Mouse (Mus musculus) liver, embryonic 14.5 days (tissue): ENCODE measurements at regions not wholly inside any gene's neighbourhood (a gene's known extent, or its start where the extent isn't known, plus 50 kb on each side); places are given as distances from the start of the nearest gene placed in this dataset.

Experiments
- ATAC-seq: fragments of 200-750 bp; cut with Nextera tagmentation; 2 replicates; pipeline ENCODE4 v1.8.0; 2017; ENCODE audit warnings: moderate number of reproducible peaks, mild to moderate bottlenecking, moderate library complexity; ENCODE audit not compliant: insufficient read depth
- DNase-seq, 3 experiments: peaks; one replicate each; pipeline ENCODE4 v3.0.0-alpha.2; 2012 to 2013; ENCODE audit warnings: low read depth in 3 of 3, low spot score in 3 of 3
- H3K27ac ChIP-seq: fragments of 300-500 bp; sonication (generic); 2 replicates; pipeline ENCODE4 v1.5.1; 2014; ENCODE audit warnings: moderate library complexity, mild to moderate bottlenecking, control low read depth, inconsistent platforms
- H3K27me3 ChIP-seq: fragments of 300-500 bp; sonication (generic); 2 replicates; pipeline ENCODE4 v1.6.1; 2014; ENCODE audit warnings: mild to moderate bottlenecking, low read length, moderate library complexity; ENCODE audit not compliant: control insufficient read depth, insufficient read depth
- H3K36me3 ChIP-seq: fragments of 300-500 bp; sonication (generic); replicated peaks from 2 replicates; pipeline ENCODE4 v1.6.1; 2014; ENCODE audit warnings: low read depth; ENCODE audit not compliant: control insufficient read depth, insufficient read depth
- H3K4me1 ChIP-seq, 2 experiments: fragments of 200-500 bp in 1 of 2; fragments of 300-500 bp in 1 of 2; sonication (generic) in 1 of 2; replicated peaks; 2 replicates each; pipeline ENCODE4 v1.6.1; 2012 to 2014; ENCODE audit warnings: antibody characterized with exemption in 1 of 2, inconsistent platforms in 1 of 2, low read length in 1 of 2; ENCODE audit not compliant: control insufficient read depth in 2 of 2, insufficient read depth in 2 of 2
- H3K4me2 ChIP-seq: fragments of 300-500 bp; sonication (generic); 2 replicates; pipeline ENCODE4 v1.6.1; 2014; ENCODE audit warnings: low read depth, mild to moderate bottlenecking, control low read depth, moderate library complexity
- H3K4me3 ChIP-seq, 2 experiments: fragments of 200-500 bp in 1 of 2; fragments of 300-500 bp in 1 of 2; sonication (generic) in 1 of 2; 2 replicates each; pipeline ENCODE4 v1.5.1; 2012 to 2014; ENCODE audit warnings: low read depth in 2 of 2, low read length in 2 of 2, mild to moderate bottlenecking in 2 of 2, control low read depth in 1 of 2, inconsistent platforms in 1 of 2, moderate library complexity in 1 of 2; ENCODE audit not compliant: insufficient read depth in 1 of 2
- H3K9ac ChIP-seq: fragments of 300-500 bp; sonication (generic); replicated peaks from 2 replicates; pipeline ENCODE4 v1.6.1; 2014; ENCODE audit warnings: mild to moderate bottlenecking, control low read depth, moderate library complexity
- H3K9me3 ChIP-seq: fragments of 300-500 bp; sonication (generic); 2 replicates; pipeline ENCODE4 v1.6.1; 2016; ENCODE audit warnings: low read length, mixed read lengths; ENCODE audit not compliant: control insufficient read depth
- CTCF ChIP-seq: IDR thresholded peaks from 2 replicates; pipeline ENCODE4 v1.5.1; 2016; ENCODE audit warnings: antibody characterized with exemption, low read depth, control low read depth
- EP300 ChIP-seq: IDR thresholded peaks from 2 replicates; pipeline ENCODE4 v1.6.1; 2016; ENCODE audit warnings: antibody characterized with exemption, low read depth
- WGBS: fragments of 180-500 bp; shearing (Covaris S2); extraction: QIAGEN DNeasy Blood & Tissue Kit; methylation state at CpG from one replicate; pipeline ENCODE4 v1.1.7; 2014; ENCODE audit not compliant: insufficient replicate concordance; 5-methylcytosine and 5-hydroxymethylcytosine counted together

DNA sequence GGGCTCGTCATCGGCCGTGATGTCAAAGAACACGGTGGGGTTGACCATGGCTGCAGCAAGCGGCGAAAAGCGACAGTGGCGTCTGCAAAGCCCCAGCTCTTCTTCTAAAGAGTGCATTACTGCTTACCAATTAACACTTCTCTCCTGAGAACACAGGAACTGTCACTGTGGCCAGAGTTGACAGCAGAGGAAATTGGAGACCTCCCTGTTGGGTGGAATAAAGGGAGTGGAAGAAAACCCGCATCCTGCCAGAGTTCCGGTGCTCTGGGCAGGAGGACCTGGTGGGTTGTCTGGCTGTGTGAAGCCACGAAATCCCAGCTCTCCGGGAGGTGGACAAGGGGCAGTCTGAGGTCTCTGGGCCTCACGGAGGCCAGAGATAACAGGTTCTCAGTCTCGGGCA, 63.4 kb downstream of the Rbm43 start:
- no peak for ATAC-seq
- no peaks in the 10 kb centered on the region for H3K9me3 ChIP-seq
- no peak overlapping the region for H3K4me3 ChIP-seq
- TF ChIP-seq EP300 (no peak), CTCF (no peak)
- no peak overlapping the region for H3K27ac ChIP-seq
- no peaks in the 10 kb centered on the region for H3K36me3 ChIP-seq
- H3K27me3 ChIP-seq = no peaks in the 10 kb centered on the region
- no peak for DNase-seq
- H3K9ac ChIP-seq = no peak overlapping the region
- H3K4me2 ChIP-seq = no peak overlapping the region
- H3K4me1 ChIP-seq = no peaks in the 10 kb centered on the region
- 14% methylated on average over 14 of the region's 14 CpGs for WGBS
